Mouse (Mus musculus) thymus, adult 2 months (tissue): Measurements from ENCODE around the gene Myo1f. TPM values are rescaled to one million over a fixed set of nuclear protein-coding genes. Genes with fewer than 3 reads are reported as not detected.

Source experiments
- DNase-seq: peaks from one replicate; pipeline ENCODE4 v3.0.0; 2021
- H3K27ac ChIP-seq: fragments of 200-500 bp; 2 replicates; pipeline ENCODE4 v1.5.1; 2012; ENCODE audit warnings: low read length, control low read depth; ENCODE audit not compliant: control insufficient read depth, insufficient read depth
- H3K27me3 ChIP-seq: fragments of 200-500 bp; 2 replicates; pipeline ENCODE4 v1.6.1; 2012; ENCODE audit warnings: mild to moderate bottlenecking, low read length, moderate library complexity, mixed read lengths; ENCODE audit not compliant: control insufficient read depth, insufficient read depth
- H3K36me3 ChIP-seq: fragments of 200-500 bp; 2 replicates; pipeline ENCODE4 v1.6.1; 2012; ENCODE audit warnings: mild to moderate bottlenecking, low read length, moderate library complexity; ENCODE audit not compliant: control insufficient read depth, insufficient read depth
- H3K4me1 ChIP-seq: fragments of 200-500 bp; replicated peaks from 2 replicates; pipeline ENCODE4 v1.6.1; 2012; ENCODE audit warnings: low read length; ENCODE audit not compliant: control insufficient read depth, insufficient read depth
- H3K4me3 ChIP-seq: fragments of 200-500 bp; 2 replicates; pipeline ENCODE4 v1.5.1; 2012; ENCODE audit warnings: mild to moderate bottlenecking, low read length, control low read depth, moderate library complexity; ENCODE audit not compliant: control insufficient read depth, insufficient read depth
- CTCF ChIP-seq: fragments of 200-500 bp; IDR thresholded peaks from 2 replicates; pipeline ENCODE4 v1.5.1; 2012; ENCODE audit warnings: mild to moderate bottlenecking, control low read depth, low read length, moderate library complexity, borderline replicate concordance; ENCODE audit not compliant: control insufficient read depth, poor library complexity, insufficient read depth; ENCODE audit errors: extremely low read depth
- POLR2A ChIP-seq: fragments of 200-500 bp; IDR thresholded peaks from 2 replicates; pipeline ENCODE4 v1.6.1; 2012; ENCODE audit warnings: mild to moderate bottlenecking, low read length, control low read depth, moderate library complexity; ENCODE audit not compliant: control insufficient read depth, poor library complexity, insufficient read depth; ENCODE audit errors: extremely low read depth
- WGBS: fragments of 180-500 bp; shearing (Covaris S2); methylation state at CpG from one replicate; pipeline ENCODE4 v1.1.7; 2018; 5-methylcytosine and 5-hydroxymethylcytosine counted together
- polyA plus RNA-seq: library from polyadenylated mRNA; depleted of rRNA; stranded (reverse); fragments of >200 nt; gene quantifications from 2 replicates; pipeline ENCODE4 v1.2.3, GENCODE M21; 2012

Gene Myo1f
- polyA plus RNA-seq, 1 experiment = 14.9 TPM

- no peaks in the 10 kb centered on the region for H3K27me3 ChIP-seq
- DNase-seq = no peak
- H3K36me3 ChIP-seq = no peaks in the 10 kb centered on the region
- 25% methylated on average over 13 of the region's 13 CpGs for WGBS
- TF ChIP-seq CTCF = no peak
- no peak for TF ChIP-seq POLR2A
- H3K4me1 ChIP-seq = peaks cover 11% of the 10 kb centered on the region
- peak overlapping the region; percentile 98 for H3K4me3 ChIP-seq
- H3K27ac ChIP-seq = no peak overlapping the region
Measured at GRCm38 (mm10) chr17:33523431-33523917, 32.0 kb upstream of the Myo1f start.

- Histone ChIP-seq H3K4me1 (peaks cover 11% of the 10 kb centered on the region), H3K36me3 (no peaks in the 10 kb centered on the region; the same call in 1 of the 2 replicates), H3K27ac (peak within 1 kb of the TSS; percentile 8; the same call in 1 of the 2 replicates), H3K27me3 (no peaks in the 10 kb centered on the region), H3K4me3 (peak within 1 kb of the TSS; percentile 98)
- peak; percentile 77 for DNase-seq
- TF ChIP-seq CTCF = no peak
- WGBS = 1% methylated on average over 43 of the region's 44 CpGs
Measured at GRCm38 (mm10) chr17:33523918-33524755, 31.4 kb upstream of the Myo1f start, which contains the start of gene Adamts10. Gene Adamts10, plus strand, starts transcription at chr17:33524204.

GRCm38 (mm10) chr17:33524806-33525373 is 30.6 kb upstream of the Myo1f start:
- H3K4me3 ChIP-seq = 0 out of 2 replicates have a peak overlapping the region, but pooled peaks have one; percentile 20

DNA sequence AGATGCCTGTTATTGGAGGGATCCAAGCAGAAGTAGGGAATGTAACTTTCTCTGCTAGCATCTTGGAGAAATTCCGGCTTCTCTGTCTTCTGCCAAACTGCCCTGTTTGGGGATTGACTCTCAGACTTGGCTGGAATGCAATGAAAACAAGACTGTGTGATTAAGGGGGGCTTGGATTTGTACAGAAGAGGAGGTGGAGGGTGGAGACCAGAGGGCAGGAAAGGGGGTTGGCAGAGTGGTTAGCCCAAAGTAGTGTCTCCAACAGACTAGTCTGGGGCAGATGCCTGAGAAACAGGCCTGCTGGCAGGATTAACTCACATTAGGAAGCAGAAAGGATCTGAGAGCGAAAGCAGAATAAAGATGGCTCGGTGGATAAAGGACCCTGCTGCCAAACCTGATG is 29.0 kb upstream of the Myo1f start:
- H3K4me1 ChIP-seq = peaks cover 11% of the 10 kb centered on the region
- DNase-seq = no peak
- WGBS = 92% methylated on average over 3 of the region's 3 CpGs
- no peaks in the 10 kb centered on the region for H3K27me3 ChIP-seq
- no peaks in the 10 kb centered on the region; the same call in 1 of the 2 replicates for H3K36me3 ChIP-seq
- H3K4me3 ChIP-seq = no peak overlapping the region
- H3K27ac ChIP-seq = no peak overlapping the region
- TF ChIP-seq CTCF (no peak), POLR2A (no peak)

More at GRCm38 (mm10) chr17:33524806-33525373, 30.6 kb upstream of the Myo1f start:
- TF ChIP-seq CTCF (no peak), POLR2A (no peak)
- Histone ChIP-seq H3K36me3 (no peaks in the 10 kb centered on the region; the same call in 1 of the 2 replicates), H3K4me1 (peaks cover 11% of the 10 kb centered on the region), H3K27me3 (no peaks in the 10 kb centered on the region), H3K27ac (no peak overlapping the region)
- WGBS = 36% methylated on average over 2 of the region's 2 CpGs
- peak; percentile 13 for DNase-seq

DNA sequence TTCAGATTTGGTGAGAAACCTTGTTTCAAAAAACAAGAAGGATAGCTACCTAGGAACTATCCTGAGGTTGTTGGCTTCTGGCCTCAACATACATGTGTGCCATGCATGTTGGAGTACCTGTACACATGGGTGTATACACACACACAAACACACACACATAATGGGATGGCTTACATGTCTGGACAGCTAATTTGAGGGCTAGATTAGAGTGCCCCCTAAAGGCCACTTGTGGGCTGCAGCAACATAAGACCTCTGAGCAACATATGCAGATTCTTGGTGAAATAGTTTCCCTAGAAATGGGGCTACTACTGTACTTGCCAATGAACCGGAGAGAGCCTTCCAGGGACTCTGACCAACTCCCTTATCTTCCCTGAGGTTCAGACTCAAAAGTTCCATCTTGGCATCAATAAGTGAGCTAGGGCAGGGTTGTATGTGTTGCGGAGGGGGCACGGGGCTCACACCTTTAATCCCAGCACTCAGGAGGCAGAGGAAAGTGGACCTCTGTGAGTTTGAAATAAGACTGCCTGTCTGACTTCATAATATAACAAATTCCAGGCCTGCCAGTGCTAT is 16.3 kb upstream of the Myo1f start:
- Histone ChIP-seq H3K27me3 (no peaks in the 10 kb centered on the region), H3K27ac (no peak overlapping the region), H3K4me3 (no peak overlapping the region), H3K4me1 (no peaks in the 10 kb centered on the region), H3K36me3 (0 out of 2 replicates have a peak, but pooled peaks cover 6% of the 10 kb centered on the region)
- WGBS = 98% methylated on average over 3 of the region's 3 CpGs
- TF ChIP-seq CTCF (no peak), POLR2A (no peak)
- peak; percentile 51 for DNase-seq

DNA sequence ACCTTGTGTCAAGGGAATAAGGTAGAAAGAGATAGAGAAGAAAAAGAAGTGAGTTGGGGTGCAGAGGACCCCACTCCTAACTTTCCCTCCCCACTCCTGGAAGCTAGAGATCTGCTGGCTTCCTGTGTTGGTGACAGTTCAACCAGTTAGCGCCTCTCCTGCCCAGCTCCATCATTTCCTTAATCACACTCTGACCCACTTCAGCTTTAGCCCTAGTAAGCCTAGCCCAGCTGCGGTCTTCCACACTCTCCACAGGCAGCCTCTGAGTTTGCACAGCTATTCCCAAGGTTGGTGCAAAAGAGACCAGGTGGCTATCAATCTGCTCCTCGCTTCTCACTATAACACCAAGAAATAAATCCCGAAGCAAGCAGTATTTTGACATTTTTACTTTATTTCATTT is 15.6 kb upstream of the Myo1f start:
- H3K27me3 ChIP-seq = no peaks in the 10 kb centered on the region
- no peaks in the 10 kb centered on the region for H3K4me1 ChIP-seq
- 99% methylated on average over 4 of the region's 4 CpGs for WGBS
- no peak overlapping the region for H3K27ac ChIP-seq
- H3K4me3 ChIP-seq = no peak overlapping the region
- TF ChIP-seq CTCF (no peak), POLR2A (no peak)
- DNase-seq = no peak
- H3K36me3 ChIP-seq = 0 out of 2 replicates have a peak, but pooled peaks cover 6% of the 10 kb centered on the region
